Mouse (Mus musculus): ENCODE measurements around the gene Rbfox2. TPM values are rescaled to one million over a fixed set of nuclear protein-coding genes. Genes with fewer than 3 reads are reported as not detected.

Rbfox2 gene
- polyA plus RNA-seq, 1 experiment, result 253 TPM

GRCm38 (mm10) chr15:77150000-77150399, 156.8 kb downstream of the Rbfox2 start:
- H3K4me1 ChIP-seq (ENCODE audit: control insufficient read depth, insufficient read depth, low read length), result peaks cover 25% of the 10 kb centered on the region
- peak overlapping the region; percentile 100 for H3K27ac ChIP-seq (ENCODE audit: insufficient read depth, low read length)
- TF ChIP-seq CTCF (IDR thresholded peaks at IDR 0.05; ENCODE audit: borderline replicate concordance, insufficient read depth, low read length), result no peak
- no peak for TF ChIP-seq POLR2A (IDR thresholded peaks at IDR 0.05; ENCODE audit: low read depth, low read length)
- peak overlapping the region; percentile 67 for H3K4me3 ChIP-seq (ENCODE audit: insufficient read depth, low read length)

- Histone ChIP-seq H3K4me3 (ENCODE audit: insufficient read depth, low read length) (peak overlapping the region; percentile 28), H3K4me1 (ENCODE audit: control insufficient read depth, insufficient read depth, low read length) (peaks cover 25% of the 10 kb centered on the region)
- no peak for TF ChIP-seq CTCF (IDR thresholded peaks at IDR 0.05; ENCODE audit: borderline replicate concordance, insufficient read depth, low read length)
- TF ChIP-seq POLR2A (IDR thresholded peaks at IDR 0.05; ENCODE audit: low read depth, low read length), result no peak
These were observed 157.3 kb downstream of the Rbfox2 start for GRCm38 (mm10) chr15:77149551-77149950.

GRCm38 (mm10) chr15:77146942-77147341, 159.9 kb downstream of the Rbfox2 start:
- H3K27ac ChIP-seq (ENCODE audit: insufficient read depth, low read length), result no peak overlapping the region
- peaks cover 27% of the 10 kb centered on the region for H3K4me1 ChIP-seq (ENCODE audit: control insufficient read depth, insufficient read depth, low read length)
- TF ChIP-seq CTCF (IDR thresholded peaks at IDR 0.05; ENCODE audit: borderline replicate concordance, insufficient read depth, low read length) (no peak), POLR2A (IDR thresholded peaks at IDR 0.05; ENCODE audit: low read depth, low read length) (no peak)
- H3K4me3 ChIP-seq (ENCODE audit: insufficient read depth, low read length), result no peak overlapping the region

More at GRCm38 (mm10) chr15:77149551-77149950, 157.3 kb downstream of the Rbfox2 start:
- peak overlapping the region; percentile 100 for H3K27ac ChIP-seq (ENCODE audit: insufficient read depth, low read length)

- Histone ChIP-seq H3K4me3 (ENCODE audit: insufficient read depth, low read length) (no peak overlapping the region), H3K27ac (ENCODE audit: insufficient read depth, low read length) (no peak overlapping the region), H3K4me1 (ENCODE audit: control insufficient read depth, insufficient read depth, low read length) (peaks cover 29% of the 10 kb centered on the region)
- TF ChIP-seq CTCF (IDR thresholded peaks at IDR 0.05; ENCODE audit: borderline replicate concordance, insufficient read depth, low read length) (no peak), POLR2A (IDR thresholded peaks at IDR 0.05; ENCODE audit: low read depth, low read length) (no peak)
These were observed 161.8 kb downstream of the Rbfox2 start for GRCm38 (mm10) chr15:77144960-77145359.

- TF ChIP-seq POLR2A (IDR thresholded peaks at IDR 0.05; ENCODE audit: low read depth, low read length), result no peak
- TF ChIP-seq CTCF (IDR thresholded peaks at IDR 0.05; ENCODE audit: borderline replicate concordance, insufficient read depth, low read length), result no peak
- H3K27ac ChIP-seq (ENCODE audit: insufficient read depth, low read length), result no peak overlapping the region
- no peak overlapping the region for H3K4me3 ChIP-seq (ENCODE audit: insufficient read depth, low read length)
- peaks cover 18% of the 10 kb centered on the region for H3K4me1 ChIP-seq (ENCODE audit: control insufficient read depth, insufficient read depth, low read length)
These were observed 164.0 kb downstream of the Rbfox2 start for GRCm38 (mm10) chr15:77142787-77143186.

GRCm38 (mm10) chr15:77142352-77142751, 164.5 kb downstream of the Rbfox2 start:
- TF ChIP-seq POLR2A (IDR thresholded peaks at IDR 0.05; ENCODE audit: low read depth, low read length), result no peak
- no peak for TF ChIP-seq CTCF (IDR thresholded peaks at IDR 0.05; ENCODE audit: borderline replicate concordance, insufficient read depth, low read length)
- Histone ChIP-seq H3K27ac (ENCODE audit: insufficient read depth, low read length) (no peak overlapping the region), H3K4me3 (ENCODE audit: insufficient read depth, low read length) (no peak overlapping the region), H3K4me1 (ENCODE audit: control insufficient read depth, insufficient read depth, low read length) (peaks cover 18% of the 10 kb centered on the region)

GRCm38 (mm10) chr15:77141711-77142110, 165.1 kb downstream of the Rbfox2 start:
- no peak overlapping the region for H3K4me3 ChIP-seq (ENCODE audit: insufficient read depth, low read length)
- TF ChIP-seq POLR2A (IDR thresholded peaks at IDR 0.05; ENCODE audit: low read depth, low read length), result no peak
- no peak for TF ChIP-seq CTCF (IDR thresholded peaks at IDR 0.05; ENCODE audit: borderline replicate concordance, insufficient read depth, low read length)
- peaks cover 18% of the 10 kb centered on the region for H3K4me1 ChIP-seq (ENCODE audit: control insufficient read depth, insufficient read depth, low read length)
- no peak overlapping the region for H3K27ac ChIP-seq (ENCODE audit: insufficient read depth, low read length)

GRCm38 (mm10) chr15:77138282-77138681, 168.5 kb downstream of the Rbfox2 start:
- Histone ChIP-seq H3K27ac (ENCODE audit: insufficient read depth, low read length) (no peak overlapping the region), H3K4me1 (ENCODE audit: control insufficient read depth, insufficient read depth, low read length) (peaks cover 11% of the 10 kb centered on the region; the same call in 1 of the 2 replicates), H3K4me3 (ENCODE audit: insufficient read depth, low read length) (no peak overlapping the region)
- no peak for TF ChIP-seq POLR2A (IDR thresholded peaks at IDR 0.05; ENCODE audit: low read depth, low read length)

- Histone ChIP-seq H3K4me1 (ENCODE audit: control insufficient read depth, insufficient read depth, low read length) (peaks cover 1% of the 10 kb centered on the region; the same call in 1 of the 2 replicates), H3K4me3 (ENCODE audit: insufficient read depth, low read length) (no peak overlapping the region), H3K27ac (ENCODE audit: insufficient read depth, low read length) (no peak overlapping the region)
- TF ChIP-seq CTCF (IDR thresholded peaks at IDR 0.05; ENCODE audit: borderline replicate concordance, insufficient read depth, low read length) (no peak), POLR2A (IDR thresholded peaks at IDR 0.05; ENCODE audit: low read depth, low read length) (no peak)
These were observed 172.3 kb downstream of the Rbfox2 start for GRCm38 (mm10) chr15:77134483-77134882.

- Histone ChIP-seq H3K4me3 (ENCODE audit: insufficient read depth, low read length) (no peak overlapping the region), H3K4me1 (ENCODE audit: control insufficient read depth, insufficient read depth, low read length) (peaks cover 3% of the 10 kb centered on the region), H3K27ac (ENCODE audit: insufficient read depth, low read length) (no peak overlapping the region)
- no peak for TF ChIP-seq POLR2A (IDR thresholded peaks at IDR 0.05; ENCODE audit: low read depth, low read length)
- no peak for TF ChIP-seq CTCF (IDR thresholded peaks at IDR 0.05; ENCODE audit: borderline replicate concordance, insufficient read depth, low read length)
These were observed 177.7 kb downstream of the Rbfox2 start for GRCm38 (mm10) chr15:77129154-77129553.

- Histone ChIP-seq H3K4me3 (ENCODE audit: insufficient read depth, low read length) (no peak overlapping the region), H3K4me1 (ENCODE audit: control insufficient read depth, insufficient read depth, low read length) (peaks cover 3% of the 10 kb centered on the region), H3K27ac (ENCODE audit: insufficient read depth, low read length) (no peak overlapping the region)
- TF ChIP-seq CTCF (IDR thresholded peaks at IDR 0.05; ENCODE audit: borderline replicate concordance, insufficient read depth, low read length), result no peak
- TF ChIP-seq POLR2A (IDR thresholded peaks at IDR 0.05; ENCODE audit: low read depth, low read length), result no peak
These were observed 179.1 kb downstream of the Rbfox2 start for GRCm38 (mm10) chr15:77127737-77128136.
